Mouse (Mus musculus): Measurements from ENCODE around the gene Nfatc3. TPM values are rescaled to one million over a fixed set of nuclear protein-coding genes. Genes with fewer than 3 reads are reported as not detected.
"Not testable (repeated sequence)": the region's sequence is repeated elsewhere in the genome, so short reads cannot be mapped to it uniquely, and the experiment has no call there.

The Nfatc3 gene
- 4.9 and 6.6 TPM in 2 replicates for polyA plus RNA-seq (2016; fragmentation: Nextera tagmentation; extraction: Ambion mirVana)

DNA sequence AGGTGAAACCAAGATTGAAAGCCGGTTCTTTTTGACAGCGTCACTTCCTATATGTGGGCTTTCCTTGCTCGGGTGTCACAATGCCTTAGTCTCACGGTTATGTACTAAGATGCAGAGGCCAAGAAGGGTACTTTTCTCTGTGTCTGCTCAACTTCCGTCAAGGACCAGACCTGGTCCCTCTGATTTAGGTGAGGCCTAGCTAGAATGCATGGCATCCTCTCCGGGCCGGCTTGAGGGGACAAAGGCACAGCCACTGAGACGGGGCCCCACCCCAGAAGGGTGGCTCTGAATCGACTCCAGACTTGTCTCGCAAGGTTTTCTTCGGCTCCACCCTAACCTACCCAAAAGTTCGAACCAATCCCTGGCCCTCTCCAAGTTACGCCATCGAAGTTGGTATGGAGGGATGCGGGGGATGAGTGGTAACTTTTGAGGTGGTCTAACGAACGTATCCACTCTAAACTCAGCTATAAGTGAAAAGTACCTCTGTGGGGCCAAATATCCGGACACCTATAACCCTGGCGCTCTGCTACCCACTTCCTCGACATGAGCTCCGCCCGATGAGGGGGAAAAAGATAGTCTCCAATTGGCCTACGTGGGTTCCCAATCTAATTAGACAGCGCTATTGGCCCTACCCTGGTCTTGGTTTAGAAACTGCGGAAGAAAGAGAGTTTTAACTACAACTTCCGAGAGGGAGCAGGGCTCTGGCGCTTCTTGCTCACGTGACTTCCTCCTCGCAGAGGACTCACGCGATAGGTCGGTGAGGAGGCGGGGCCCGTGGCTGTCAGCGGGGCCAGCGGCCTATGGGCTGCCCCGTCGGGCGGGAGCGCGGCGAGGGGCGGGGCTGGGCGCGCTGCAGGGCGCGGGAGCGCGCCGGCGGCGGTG, at the start of gene Nfatc3:
Gene Nfatc3 (plus strand): TSS at position 110 of the 882 bp plus-strand sequence.
- H3K4me2 ChIP-seq = peak within 1 kb of the TSS; percentile 69
- H3K9me3 ChIP-seq = no peaks in the 10 kb centered on the region
- H3K27me3 ChIP-seq = no peaks in the 10 kb centered on the region
- peak within 1 kb of the TSS; percentile 92 for H3K27ac ChIP-seq
- H3K9ac ChIP-seq = peak within 1 kb of the TSS; percentile 85
- H3K36me3 ChIP-seq (replicated peaks) = 0 out of 2 replicates have a peak, but pooled peaks cover 5% of the 10 kb centered on the region
- peaks cover 28% of the 10 kb centered on the region for H3K4me1 ChIP-seq
- WGBS = 1% methylated on average over 52 of the region's 52 CpGs
- ATAC-seq (ENCODE audit: low FRiP score) = peak; percentile 98
- H3K4me3 ChIP-seq (replicated peaks) = peak within 1 kb of the TSS; percentile 74

DNA sequence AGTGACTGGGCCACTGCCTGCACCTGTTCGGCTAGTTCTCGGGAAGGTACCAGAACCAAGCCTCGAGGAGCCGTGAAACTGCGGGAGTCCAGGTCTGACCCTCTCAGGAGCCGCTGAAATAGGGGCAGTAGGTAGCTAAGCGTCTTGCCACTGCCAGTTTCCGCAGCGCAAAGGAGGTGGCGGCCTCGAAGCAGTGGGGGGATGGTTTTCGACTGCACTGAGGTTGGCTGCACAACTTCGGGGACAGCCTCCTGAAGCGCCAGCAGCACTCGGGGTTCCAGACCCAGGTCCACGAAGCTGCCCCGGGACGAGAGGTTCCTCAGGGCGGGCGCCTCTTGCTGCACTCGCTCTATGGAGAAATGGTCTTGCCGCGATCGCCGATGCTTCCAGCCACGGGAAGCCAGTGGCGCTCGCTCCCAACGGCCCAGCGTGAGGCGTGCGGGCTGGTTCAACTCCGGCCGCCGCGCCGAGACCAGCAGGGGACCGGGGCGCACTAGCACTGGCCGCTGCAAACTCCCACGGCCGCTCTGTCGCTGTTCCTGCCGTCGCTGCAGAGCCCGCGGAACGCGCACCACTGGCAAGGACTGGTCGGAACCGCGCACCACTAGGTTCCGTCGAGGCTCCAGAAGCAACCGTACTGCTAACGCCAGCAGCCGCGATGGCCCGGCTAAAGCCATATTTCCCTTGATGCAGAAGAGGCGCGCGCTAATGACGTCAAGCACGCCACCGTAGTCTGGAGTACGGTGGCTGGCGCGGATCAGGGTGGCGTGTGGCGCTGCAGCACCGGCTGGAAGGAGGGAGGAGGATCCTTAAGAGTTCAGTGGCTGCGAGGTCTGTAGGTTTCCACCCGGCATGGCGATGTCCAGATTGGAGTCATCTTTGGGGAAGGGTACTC, 47.6 kb upstream of the Nfatc3 start:
- no peaks in the 10 kb centered on the region for H3K9me3 ChIP-seq
- 1% methylated on average over 74 of the region's 74 CpGs for WGBS
- ATAC-seq (ENCODE audit: low FRiP score) = peak; percentile 97
- peaks cover 18% of the 10 kb centered on the region for H3K4me1 ChIP-seq
- H3K36me3 ChIP-seq (replicated peaks) = peaks cover 5% of the 10 kb centered on the region; the same call in 1 of the 2 replicates
- peak overlapping the region; percentile 85 for H3K9ac ChIP-seq
- H3K27ac ChIP-seq = peak overlapping the region; percentile 73; the same call in 1 of the 2 replicates
- H3K4me2 ChIP-seq = peak overlapping the region; percentile 99
- no peaks in the 10 kb centered on the region for H3K27me3 ChIP-seq
- peak overlapping the region; percentile 96 for H3K4me3 ChIP-seq (replicated peaks)

DNA sequence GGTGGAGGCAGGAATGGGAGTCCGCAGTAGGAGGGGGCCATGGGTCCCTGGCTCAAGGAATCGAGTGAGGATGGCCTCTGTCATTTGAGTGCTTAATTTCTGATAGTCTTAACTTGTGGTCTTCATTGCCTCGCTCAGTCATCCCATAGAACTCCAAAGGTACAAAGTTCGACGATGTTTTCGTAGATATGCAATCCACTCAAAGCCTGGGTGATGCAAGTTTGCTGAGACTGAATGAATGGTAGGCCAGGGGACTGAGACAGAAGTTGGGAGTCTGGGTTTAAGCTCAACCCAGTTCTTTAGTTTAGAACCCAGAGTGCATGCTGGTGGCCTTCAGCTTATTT, 47.0 kb upstream of the Nfatc3 start, which contains the start of gene Ddx28:
Gene Ddx28 (minus strand): TSS at position 240 of the 344 bp plus-strand sequence.
- H3K4me2 ChIP-seq = peak within 1 kb of the TSS; percentile 99
- peak; percentile 4; the same call in 1 of the 2 replicates for ATAC-seq (ENCODE audit: low FRiP score)
- no peaks in the 10 kb centered on the region for H3K27me3 ChIP-seq
- WGBS = 2% methylated on average over 6 of the region's 6 CpGs
- peaks cover 10% of the 10 kb centered on the region for H3K36me3 ChIP-seq (replicated peaks)
- H3K9ac ChIP-seq = peak within 1 kb of the TSS; percentile 85
- H3K27ac ChIP-seq = peak within 1 kb of the TSS; percentile 73; the same call in 1 of the 2 replicates
- peak within 1 kb of the TSS; percentile 96 for H3K4me3 ChIP-seq (replicated peaks)
- H3K4me1 ChIP-seq = peaks cover 18% of the 10 kb centered on the region
- H3K9me3 ChIP-seq = no peaks in the 10 kb centered on the region

DNA sequence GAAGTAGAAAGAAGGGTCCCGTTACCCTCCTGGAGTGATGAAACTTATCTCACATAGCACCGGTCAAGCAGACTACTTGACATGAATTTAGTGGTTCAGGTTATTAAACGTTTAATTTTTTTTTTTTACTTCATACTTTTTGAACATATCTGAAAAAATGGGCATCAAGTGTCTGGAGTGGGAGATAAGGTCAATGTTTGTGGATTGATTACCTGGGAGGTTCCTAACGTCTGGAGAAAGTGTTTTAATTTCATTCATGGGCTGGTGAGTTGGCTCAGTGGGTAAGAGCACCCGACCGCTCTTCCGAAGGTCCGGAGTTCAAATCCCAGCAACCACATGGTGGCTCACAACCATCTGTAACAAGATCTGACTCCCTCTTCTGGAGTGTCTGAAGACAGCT, 46.4 kb upstream of the Nfatc3 start:
- Histone ChIP-seq H3K9ac (peak overlapping the region; percentile 85; the same call in 1 of the 2 replicates), H3K4me1 (peaks cover 18% of the 10 kb centered on the region), H3K4me3 (replicated peaks) (peak overlapping the region; percentile 96), H3K36me3 (replicated peaks) (peaks cover 12% of the 10 kb centered on the region), H3K4me2 (peak overlapping the region; percentile 99)
- not testable (repeated sequence) for ATAC-seq (ENCODE audit: low FRiP score); H3K9me3 ChIP-seq; H3K27me3 ChIP-seq; H3K27ac ChIP-seq
- 83% methylated on average over 8 of the region's 8 CpGs for WGBS

DNA sequence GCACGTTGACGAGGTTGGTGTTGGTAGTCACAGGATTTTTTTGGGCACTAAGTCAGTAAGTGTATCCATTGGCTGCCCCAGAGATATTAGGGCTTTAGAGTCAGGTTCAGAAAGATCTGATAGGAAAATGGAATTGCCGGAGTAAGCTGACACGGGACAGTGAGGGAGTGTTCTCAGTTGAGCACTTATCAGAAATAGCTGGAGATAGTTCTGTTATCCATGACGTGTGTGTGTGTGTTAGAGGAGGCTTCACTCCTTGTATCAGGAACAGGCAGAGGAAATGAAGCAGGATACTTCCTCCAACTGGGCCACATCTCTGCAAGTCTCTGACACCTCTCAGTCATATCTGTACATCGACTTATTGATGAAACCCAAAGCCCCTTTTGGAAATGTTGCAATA, 42.4 kb upstream of the Nfatc3 start:
- ATAC-seq (ENCODE audit: low FRiP score) = no peak
- H3K27me3 ChIP-seq = no peaks in the 10 kb centered on the region
- H3K4me2 ChIP-seq = no peak overlapping the region
- H3K9ac ChIP-seq = no peak overlapping the region
- H3K4me1 ChIP-seq = peaks cover 6% of the 10 kb centered on the region
- WGBS = 92% methylated on average over 6 of the region's 6 CpGs
- H3K27ac ChIP-seq = no peak overlapping the region
- H3K4me3 ChIP-seq (replicated peaks) = no peak overlapping the region
- peaks cover 12% of the 10 kb centered on the region for H3K36me3 ChIP-seq (replicated peaks)
- no peaks in the 10 kb centered on the region for H3K9me3 ChIP-seq

DNA sequence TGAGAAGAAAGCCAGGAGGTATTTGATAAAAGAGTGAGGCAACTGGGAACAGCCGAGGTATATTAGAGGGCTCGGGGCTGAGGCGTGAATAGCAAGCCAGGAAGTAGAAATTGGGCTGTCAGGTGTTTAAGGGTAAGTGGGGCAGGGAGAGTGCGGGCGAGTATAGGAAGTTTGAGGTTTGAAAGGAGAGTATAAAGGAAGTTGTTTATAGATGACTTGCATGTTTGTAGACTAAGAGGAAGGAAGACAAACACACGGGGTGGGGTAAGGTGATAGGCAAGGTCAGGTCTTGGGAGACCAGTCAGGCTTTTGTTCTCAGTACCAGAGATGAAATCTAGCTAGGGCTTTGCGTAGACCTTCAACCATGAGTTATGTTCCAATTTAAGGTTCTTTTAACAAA, 41.5 kb upstream of the Nfatc3 start:
- H3K4me3 ChIP-seq (replicated peaks) = no peak overlapping the region

DNA sequence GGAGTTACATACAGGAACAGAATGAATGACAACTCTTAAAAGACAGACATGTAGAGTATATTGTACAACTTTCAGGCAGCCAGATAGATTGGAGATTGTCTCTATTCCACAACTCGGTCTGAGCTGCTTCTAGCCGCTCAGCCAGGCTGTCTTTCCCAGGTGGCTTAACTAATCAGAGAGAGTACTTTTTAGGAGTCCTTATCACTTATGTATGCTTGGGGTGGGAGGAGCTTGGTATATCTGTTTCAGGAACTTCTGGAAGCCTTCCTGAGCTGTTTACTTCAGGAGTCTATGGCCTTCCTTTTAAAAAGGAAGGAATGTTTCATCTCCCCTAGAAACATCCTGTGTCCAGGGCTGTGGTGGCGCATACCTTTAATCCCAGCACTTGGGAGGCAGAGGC, 40.6 kb upstream of the Nfatc3 start:
- no peaks in the 10 kb centered on the region for H3K9me3 ChIP-seq
- 92% methylated on average over 3 of the region's 3 CpGs for WGBS
- no peak overlapping the region for H3K9ac ChIP-seq
- no peak for ATAC-seq (ENCODE audit: low FRiP score)
- H3K36me3 ChIP-seq (replicated peaks) = peaks cover 16% of the 10 kb centered on the region
- no peaks in the 10 kb centered on the region for H3K27me3 ChIP-seq
- no peaks in the 10 kb centered on the region for H3K4me1 ChIP-seq
- no peak overlapping the region for H3K27ac ChIP-seq
- no peak overlapping the region for H3K4me3 ChIP-seq (replicated peaks)
- H3K4me2 ChIP-seq = no peak overlapping the region

More for the DNA sequence above, 41.5 kb upstream of the Nfatc3 start:
- Histone ChIP-seq H3K4me1 (peaks cover under 1% of the 10 kb centered on the region; the same call in 1 of the 2 replicates), H3K36me3 (replicated peaks) (peaks cover 16% of the 10 kb centered on the region), H3K9ac (no peak overlapping the region), H3K27ac (no peak overlapping the region), H3K9me3 (no peaks in the 10 kb centered on the region), H3K4me2 (no peak overlapping the region), H3K27me3 (no peaks in the 10 kb centered on the region)
- ATAC-seq (ENCODE audit: low FRiP score) = no peak
- 94% methylated on average over 7 of the region's 7 CpGs for WGBS

DNA sequence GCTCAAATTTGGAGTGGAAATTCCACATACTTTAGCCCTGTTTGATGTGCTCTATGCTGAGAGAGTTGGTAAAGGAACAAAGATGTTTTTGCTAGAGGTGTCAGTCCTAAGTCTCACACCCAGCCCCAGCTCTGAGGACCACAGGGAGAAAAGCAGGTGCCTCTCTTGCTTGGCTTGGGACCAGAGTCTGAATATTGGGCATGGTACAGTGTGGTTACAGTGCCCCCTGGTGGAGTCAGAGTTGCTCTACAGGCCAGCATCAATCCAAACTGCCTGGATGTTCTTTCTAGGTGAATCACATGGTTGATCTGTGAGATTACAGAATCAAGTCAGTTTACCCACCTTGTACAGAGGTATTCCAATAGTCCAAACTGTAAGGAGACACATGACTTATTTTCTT, 36.2 kb upstream of the Nfatc3 start:
- 0 out of 2 replicates have a peak, but pooled peaks have one; percentile 70 for ATAC-seq (ENCODE audit: low FRiP score)
- Histone ChIP-seq H3K4me1 (no peaks in the 10 kb centered on the region), H3K4me2 (no peak overlapping the region), H3K27ac (no peak overlapping the region), H3K9me3 (no peaks in the 10 kb centered on the region), H3K9ac (no peak overlapping the region), H3K4me3 (replicated peaks) (no peak overlapping the region), H3K27me3 (no peaks in the 10 kb centered on the region), H3K36me3 (replicated peaks) (peaks cover 13% of the 10 kb centered on the region)

DNA sequence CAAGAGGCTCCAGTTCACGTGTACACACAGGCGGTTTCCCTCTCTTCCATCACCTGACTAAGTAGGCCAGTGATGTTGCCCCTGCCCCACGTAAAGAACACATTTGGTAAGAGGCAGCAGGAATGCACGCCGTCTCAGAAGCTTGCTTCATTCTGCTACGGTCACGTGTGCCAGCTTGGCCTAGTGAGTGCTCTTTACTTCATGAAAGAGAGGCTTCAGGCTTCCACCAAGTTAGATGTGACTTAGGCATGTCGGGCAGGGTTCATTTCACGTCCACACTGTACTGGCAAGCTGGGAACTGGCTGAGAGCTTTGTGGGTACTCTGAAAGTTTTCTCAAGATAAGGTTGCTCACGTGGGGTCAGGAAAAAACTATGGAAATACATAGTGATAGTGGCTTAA, 19.9 kb upstream of the Nfatc3 start:
- no peak overlapping the region for H3K4me2 ChIP-seq
- no peak overlapping the region for H3K4me3 ChIP-seq (replicated peaks)
- no peaks in the 10 kb centered on the region for H3K9me3 ChIP-seq
- H3K4me1 ChIP-seq = no peaks in the 10 kb centered on the region
- H3K27ac ChIP-seq = no peak overlapping the region
- no peak for ATAC-seq (ENCODE audit: low FRiP score)
- 93% methylated on average over 10 of the region's 10 CpGs for WGBS
- no peak overlapping the region for H3K9ac ChIP-seq
- no peaks in the 10 kb centered on the region; the same call in none of the 2 replicates for H3K36me3 ChIP-seq (replicated peaks)
- H3K27me3 ChIP-seq = no peaks in the 10 kb centered on the region

DNA sequence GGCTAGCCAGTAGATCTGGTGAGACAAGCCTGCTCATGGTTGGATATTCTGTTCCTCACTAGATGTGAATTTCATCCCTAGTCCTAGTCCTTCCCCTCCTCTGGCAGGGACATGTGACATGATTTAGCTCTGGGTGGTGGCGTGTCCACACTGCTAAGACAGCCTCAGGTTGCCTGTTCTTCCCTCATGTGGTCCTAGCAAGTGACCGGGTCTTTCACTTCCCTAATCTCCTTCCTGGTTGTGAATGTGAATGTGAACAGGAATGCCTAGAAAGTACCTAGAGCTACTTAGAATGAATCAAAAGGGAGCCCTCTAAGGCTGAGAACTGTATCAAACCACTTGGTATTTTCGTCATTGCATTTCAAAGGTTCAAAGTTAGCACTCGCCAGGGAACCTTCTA, 19.0 kb upstream of the Nfatc3 start:
- no peak overlapping the region for H3K27ac ChIP-seq
- H3K36me3 ChIP-seq (replicated peaks) = peaks cover 4% of the 10 kb centered on the region; the same call in 1 of the 2 replicates
- no peak overlapping the region for H3K4me2 ChIP-seq
- H3K27me3 ChIP-seq = no peaks in the 10 kb centered on the region
- H3K4me3 ChIP-seq (replicated peaks) = no peak overlapping the region
- 76% methylated on average over 4 of the region's 4 CpGs for WGBS
- no peaks in the 10 kb centered on the region for H3K4me1 ChIP-seq
- H3K9me3 ChIP-seq = no peaks in the 10 kb centered on the region
- no peak overlapping the region for H3K9ac ChIP-seq
- ATAC-seq (ENCODE audit: low FRiP score) = no peak

DNA sequence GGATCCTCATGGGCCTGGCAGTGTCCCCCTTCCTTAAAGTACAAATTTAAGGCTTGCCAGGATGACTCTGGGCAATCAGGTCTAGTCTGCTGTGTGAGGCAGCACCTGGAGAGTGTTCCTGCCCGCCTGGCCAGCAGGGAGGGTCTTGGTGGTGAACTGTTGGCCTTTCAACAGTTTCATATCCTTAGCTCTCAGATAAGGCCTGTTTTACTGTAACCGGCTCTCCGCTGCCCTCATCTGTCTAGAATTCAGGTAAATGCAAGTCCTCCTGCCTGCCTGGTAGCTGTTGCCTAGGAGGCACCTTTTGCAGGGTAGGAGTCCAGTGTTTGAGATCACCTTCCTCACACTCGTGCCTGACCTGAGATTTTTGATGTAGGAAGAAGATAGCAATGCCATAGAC, 18.4 kb upstream of the Nfatc3 start:
- H3K9me3 ChIP-seq = no peaks in the 10 kb centered on the region
- H3K9ac ChIP-seq = no peak overlapping the region
- no peak overlapping the region for H3K4me3 ChIP-seq (replicated peaks)
- peaks cover 9% of the 10 kb centered on the region; the same call in 1 of the 2 replicates for H3K36me3 ChIP-seq (replicated peaks)
- H3K4me2 ChIP-seq = no peak overlapping the region
- no peaks in the 10 kb centered on the region for H3K27me3 ChIP-seq
- 84% methylated on average over 4 of the region's 4 CpGs for WGBS
- no peak for ATAC-seq (ENCODE audit: low FRiP score)
- H3K27ac ChIP-seq = no peak overlapping the region
- no peaks in the 10 kb centered on the region for H3K4me1 ChIP-seq

DNA sequence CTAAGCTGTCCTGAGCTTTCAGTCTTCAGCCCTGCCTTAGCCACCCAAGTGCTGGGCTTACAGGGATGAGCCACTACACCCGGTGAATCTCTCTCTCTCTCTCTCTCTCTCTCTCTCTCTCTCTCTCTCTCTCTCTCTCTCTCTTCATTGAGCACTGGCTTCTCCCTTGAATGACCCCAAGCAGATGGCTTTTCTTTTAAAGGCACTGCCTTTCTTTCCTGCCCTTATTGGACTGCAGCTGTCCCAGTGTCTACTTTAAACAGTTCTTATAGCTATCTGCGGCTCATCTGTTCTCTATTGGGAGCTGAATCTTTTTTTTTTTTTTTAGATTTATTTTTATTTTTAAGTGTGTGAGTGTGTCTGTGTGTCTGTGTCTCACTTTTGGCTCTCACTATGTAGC, 15.6 kb upstream of the Nfatc3 start:
- Histone ChIP-seq H3K9me3 (no peaks in the 10 kb centered on the region), H3K4me2 (no peak overlapping the region), H3K4me3 (replicated peaks) (no peak overlapping the region), H3K4me1 (no peaks in the 10 kb centered on the region), H3K9ac (no peak overlapping the region), H3K27me3 (no peaks in the 10 kb centered on the region), H3K27ac (no peak overlapping the region), H3K36me3 (replicated peaks) (peaks cover 15% of the 10 kb centered on the region; the same call in 1 of the 2 replicates)
- WGBS = 89% methylated on average over 2 of the region's 2 CpGs
- no peak for ATAC-seq (ENCODE audit: low FRiP score)
